Mouse (Mus musculus) embryonic fibroblast, embryonic 13.5 days (primary cell): Measurements from ENCODE around the gene Kcnk3.

Experiments
- CTCF ChIP-seq: IDR thresholded peaks from 2 replicates; pipeline ENCODE4 v1.5.1; 2011; ENCODE audit warnings: mild to moderate bottlenecking, control low read depth, low read length, moderate library complexity, borderline replicate concordance; ENCODE audit not compliant: insufficient read depth
- POLR2A ChIP-seq: IDR thresholded peaks from 2 replicates; pipeline ENCODE4 v1.6.1; 2011; ENCODE audit warnings: low read depth, mild to moderate bottlenecking, control low read depth, low read length, moderate library complexity

DNA sequence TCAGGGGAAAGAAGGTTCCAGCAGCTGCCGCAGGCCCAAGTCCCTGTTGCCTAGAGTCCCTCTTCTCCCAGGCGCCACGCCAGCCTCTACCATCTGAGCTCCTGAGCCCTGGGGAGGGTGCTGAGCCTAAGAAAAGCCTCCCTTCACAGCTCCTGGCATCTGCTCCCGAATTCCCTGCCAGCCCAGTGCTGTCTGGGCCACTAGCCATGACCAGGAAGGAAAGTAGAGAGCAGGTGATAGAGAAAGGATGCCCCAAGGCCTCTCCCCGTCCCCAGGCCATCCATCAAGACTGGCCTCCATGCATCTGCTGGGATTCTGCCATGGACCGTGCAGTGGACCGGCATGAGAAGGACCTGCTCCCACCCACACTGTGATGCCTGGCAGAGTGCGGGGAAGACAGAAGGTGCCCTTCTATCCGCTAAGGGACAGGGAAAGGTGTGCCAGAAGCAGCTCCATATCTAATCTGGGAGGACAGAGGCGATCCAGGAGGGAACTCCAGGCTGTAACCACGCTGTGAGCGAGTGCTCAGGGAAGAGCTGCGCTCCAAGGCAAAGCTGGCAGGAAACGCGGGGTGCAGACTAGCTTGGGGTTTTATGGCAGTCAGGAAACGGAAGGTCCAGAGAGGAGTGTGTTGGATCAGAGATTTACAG is 18.6 kb downstream of the Kcnk3 start:
- TF ChIP-seq CTCF: no peak
- TF ChIP-seq POLR2A: no peak
